Mouse (Mus musculus) c-Kit-positive CD71-negative TER-119-negative erythroid progenitor cells, embryonic 14.5 days (primary cell): ENCODE measurements around the gene Gm17571.

ENCODE experiments used
- DNase-seq: peaks from one replicate; pipeline ENCODE4 v3.0.0-alpha.2; 2013; ENCODE audit warnings: low read depth

Gene Gm17571

GRCm38 (mm10) chr9:13455231-13455630 lies 8.7 kb upstream of the Gm17571 start:
- no peak for DNase-seq

- DNase-seq = no peak
These were observed 8.1 kb upstream of the Gm17571 start for GRCm38 (mm10) chr9:13454651-13455123.

- no peak for DNase-seq
These were observed 2.2 kb upstream of the Gm17571 start for GRCm38 (mm10) chr9:13448716-13449115.

GRCm38 (mm10) chr9:13446236-13446635 lies 317 bp downstream of the Gm17571 start:
- no peak for DNase-seq

GRCm38 (mm10) chr9:13443484-13444211 lies 2.9 kb downstream of the Gm17571 start:
- DNase-seq = peak; percentile 36

- DNase-seq = no peak
These were observed 4.4 kb downstream of the Gm17571 start for GRCm38 (mm10) chr9:13442012-13442735.

- no peak for DNase-seq
These were observed 5.6 kb downstream of the Gm17571 start for GRCm38 (mm10) chr9:13440911-13441310.

GRCm38 (mm10) chr9:13433501-13434090 lies 13.0 kb downstream of the Gm17571 start:
- no peak for DNase-seq

- no peak for DNase-seq
These were observed 14.9 kb downstream of the Gm17571 start for GRCm38 (mm10) chr9:13431646-13432045.

GRCm38 (mm10) chr9:13430744-13431143 lies 15.8 kb downstream of the Gm17571 start:
- DNase-seq = no peak

GRCm38 (mm10) chr9:13430302-13430701 lies 16.3 kb downstream of the Gm17571 start:
- DNase-seq = no peak

GRCm38 (mm10) chr9:13429477-13430125 lies 17.0 kb downstream of the Gm17571 start:
- no peak for DNase-seq

- DNase-seq = no peak
These were observed 21.3 kb downstream of the Gm17571 start for GRCm38 (mm10) chr9:13425031-13425940.

- DNase-seq = no peak
These were observed 32.3 kb downstream of the Gm17571 start for GRCm38 (mm10) chr9:13414230-13414766.
